Mouse (Mus musculus) myocyte (in vitro differentiated cells): ENCODE measurements around the gene Cpvl. TPM values are rescaled to one million over a fixed set of nuclear protein-coding genes. Genes with fewer than 3 reads are reported as not detected.

ENCODE experiments used
- H3K27me3 ChIP-seq: one replicate; pipeline ENCODE4 v1.6.1; 2011; ENCODE audit not compliant: control insufficient read depth, insufficient read depth, insufficient read length
- H3K36me3 ChIP-seq: one replicate; pipeline ENCODE4 v1.6.1; 2011; ENCODE audit not compliant: control insufficient read depth, insufficient read depth
- H3K4me2 ChIP-seq: one replicate; pipeline ENCODE4 v1.6.1; 2011; ENCODE audit warnings: low read depth, control low read depth
- H3K4me3 ChIP-seq: one replicate; pipeline ENCODE4 v1.5.1; 2011; ENCODE audit warnings: mild to moderate bottlenecking, control low read depth, moderate library complexity
- H3K79me2 ChIP-seq: one replicate; pipeline ENCODE4 v1.6.1; 2011; ENCODE audit not compliant: control insufficient read depth, insufficient read depth
- H3ac ChIP-seq: one replicate; pipeline ENCODE4 v1.6.1; 2011; ENCODE audit not compliant: control insufficient read depth, insufficient read length
- CEBPB ChIP-seq: IDR thresholded peaks from 2 replicates; pipeline ENCODE4 v1.6.1; 2011; ENCODE audit warnings: mild to moderate bottlenecking, moderate library complexity; ENCODE audit not compliant: poor library complexity, insufficient read depth, severe bottlenecking
- E2F4 ChIP-seq: IDR thresholded peaks from one replicate; pipeline ENCODE4 v1.6.1; 2011; ENCODE audit warnings: mild to moderate bottlenecking, control low read depth, moderate library complexity; ENCODE audit not compliant: insufficient read depth
- MAX ChIP-seq: IDR thresholded peaks from one replicate; pipeline ENCODE4 v1.6.1; 2011; ENCODE audit warnings: low read depth, mild to moderate bottlenecking, control low read depth
- MYOD1 ChIP-seq, 3 experiments: IDR thresholded peaks; one replicate each; pipeline ENCODE4 v1.6.1; 2011; ENCODE audit warnings: control low read depth in 2 of 3, low read depth in 2 of 3, mild to moderate bottlenecking in 2 of 3, moderate library complexity in 1 of 3; ENCODE audit not compliant: insufficient read length in 2 of 3, control insufficient read depth in 1 of 3
- MYOG ChIP-seq, 3 experiments: IDR thresholded peaks; one replicate each; pipeline ENCODE4 v1.6.1; 2011; ENCODE audit warnings: control low read depth in 2 of 3, low read depth in 2 of 3, mild to moderate bottlenecking in 2 of 3; ENCODE audit not compliant: insufficient read length in 2 of 3, control insufficient read depth in 1 of 3, insufficient read depth in 1 of 3
- POLR2A ChIP-seq: IDR thresholded peaks from one replicate; pipeline ENCODE4 v1.6.1; 2011; ENCODE audit warnings: low read depth, mild to moderate bottlenecking, control low read depth, moderate library complexity; ENCODE audit not compliant: insufficient read length
- POLR2AphosphoS2 ChIP-seq: IDR thresholded peaks from one replicate; pipeline ENCODE4 v1.6.1; 2011; ENCODE audit warnings: low read depth, control low read depth; ENCODE audit not compliant: insufficient read length
- REST ChIP-seq: IDR thresholded peaks from one replicate; pipeline ENCODE4 v1.6.1; 2011; ENCODE audit warnings: mild to moderate bottlenecking, control low read depth, moderate library complexity; ENCODE audit not compliant: insufficient read depth, insufficient read length
- SRF ChIP-seq: IDR thresholded peaks from one replicate; pipeline ENCODE4 v1.6.1; 2011; ENCODE audit warnings: low read depth; ENCODE audit not compliant: control insufficient read depth, insufficient read length
- TCF12 ChIP-seq: IDR thresholded peaks from one replicate; pipeline ENCODE4 v1.6.1; 2011; ENCODE audit warnings: mild to moderate bottlenecking, control low read depth; ENCODE audit not compliant: poor library complexity, insufficient read depth, severe bottlenecking
- TCF3 ChIP-seq: IDR thresholded peaks from one replicate; pipeline ENCODE4 v1.6.1; 2011; ENCODE audit warnings: low read depth, control low read depth; ENCODE audit not compliant: insufficient read length
- USF1 ChIP-seq: IDR thresholded peaks from one replicate; pipeline ENCODE4 v1.6.1; 2011; ENCODE audit warnings: low read depth, mild to moderate bottlenecking, control low read depth, moderate library complexity
- polyA plus RNA-seq: library from polyadenylated mRNA; unstranded; fragments of >200 nt; fragmentation: generic; extraction: Trizol; gene quantifications from one replicate; pipeline ENCODE4 v1.2.1, GENCODE M21; 2012; ENCODE audit warnings: missing spikeins

Cpvl gene
- polyA plus RNA-seq, 1 experiment: not detected

GRCm38 (mm10) chr6:53884496-53884895 is 94.0 kb downstream of the Cpvl start:
- no peak overlapping the region for H3ac ChIP-seq
- no peaks in the 10 kb centered on the region for H3K79me2 ChIP-seq
- no peak overlapping the region for H3K4me2 ChIP-seq
- no peak overlapping the region for H3K4me3 ChIP-seq
- H3K36me3 ChIP-seq: no peaks in the 10 kb centered on the region
- TF ChIP-seq E2F4: no peak
- no peak for TF ChIP-seq SRF
- TF ChIP-seq CEBPB: no peak
- no peak for TF ChIP-seq MYOG (IDR thresholded peaks at IDR 0.05; ENCODE audit: control insufficient read depth in 1 of 3, insufficient read depth in 1 of 3, insufficient read length in 2 of 3, low read depth in 2 of 3)
- TF ChIP-seq MAX: no peak
- no peak for TF ChIP-seq TCF3
- no peak for TF ChIP-seq USF1
- no peak for TF ChIP-seq POLR2AphosphoS2
- TF ChIP-seq MYOD1 (IDR thresholded peaks at IDR 0.05; ENCODE audit: control insufficient read depth in 1 of 3, insufficient read length in 2 of 3, low read depth in 2 of 3): no peak
- no peak for TF ChIP-seq REST
- no peak for TF ChIP-seq TCF12
- no peak for TF ChIP-seq POLR2A
- H3K27me3 ChIP-seq: peaks cover 33% of the 10 kb centered on the region

GRCm38 (mm10) chr6:53883405-53883804 is 95.1 kb downstream of the Cpvl start:
- H3ac ChIP-seq: no peak overlapping the region
- H3K36me3 ChIP-seq: no peaks in the 10 kb centered on the region
- no peak overlapping the region for H3K4me2 ChIP-seq
- TF ChIP-seq MAX (no peak), USF1 (no peak), POLR2AphosphoS2 (no peak), E2F4 (no peak), CEBPB (no peak), TCF12 (no peak), TCF3 (no peak), REST (no peak), MYOD1 (IDR thresholded peaks at IDR 0.05; ENCODE audit: control insufficient read depth in 1 of 3, insufficient read length in 2 of 3, low read depth in 2 of 3) (no peak), MYOG (IDR thresholded peaks at IDR 0.05; ENCODE audit: control insufficient read depth in 1 of 3, insufficient read depth in 1 of 3, insufficient read length in 2 of 3, low read depth in 2 of 3) (no peak), POLR2A (no peak), SRF (no peak)
- H3K4me3 ChIP-seq: no peak overlapping the region
- no peaks in the 10 kb centered on the region for H3K79me2 ChIP-seq
- H3K27me3 ChIP-seq: peaks cover 24% of the 10 kb centered on the region

- H3K79me2 ChIP-seq: no peaks in the 10 kb centered on the region
- H3K4me2 ChIP-seq: no peak overlapping the region
- peaks cover 17% of the 10 kb centered on the region for H3K27me3 ChIP-seq
- no peaks in the 10 kb centered on the region for H3K36me3 ChIP-seq
- H3K4me3 ChIP-seq: no peak overlapping the region
- TF ChIP-seq USF1 (no peak), SRF (no peak)
- H3ac ChIP-seq: no peak overlapping the region
Measured at GRCm38 (mm10) chr6:53881623-53882022, 96.8 kb downstream of the Cpvl start.

GRCm38 (mm10) chr6:53881235-53881606 is 97.2 kb downstream of the Cpvl start:
- no peak overlapping the region for H3K4me2 ChIP-seq
- TF ChIP-seq MAX: no peak
- TF ChIP-seq TCF12: no peak
- TF ChIP-seq MYOG (IDR thresholded peaks at IDR 0.05; ENCODE audit: control insufficient read depth in 1 of 3, insufficient read depth in 1 of 3, insufficient read length in 2 of 3, low read depth in 2 of 3): no peak
- no peak for TF ChIP-seq REST
- no peak for TF ChIP-seq POLR2A
- no peak for TF ChIP-seq TCF3
- no peak for TF ChIP-seq SRF
- TF ChIP-seq E2F4: no peak
- no peak for TF ChIP-seq POLR2AphosphoS2
- TF ChIP-seq USF1: no peak
- TF ChIP-seq MYOD1 (IDR thresholded peaks at IDR 0.05; ENCODE audit: control insufficient read depth in 1 of 3, insufficient read length in 2 of 3, low read depth in 2 of 3): no peak
- no peak for TF ChIP-seq CEBPB
- H3K4me3 ChIP-seq: no peak overlapping the region

GRCm38 (mm10) chr6:53880530-53881234 is 97.8 kb downstream of the Cpvl start:
- H3K27me3 ChIP-seq: peaks cover 17% of the 10 kb centered on the region
- no peak for TF ChIP-seq POLR2AphosphoS2
- no peak overlapping the region for H3ac ChIP-seq
- no peaks in the 10 kb centered on the region for H3K79me2 ChIP-seq
- H3K4me2 ChIP-seq: peak overlapping the region; percentile 42
- no peaks in the 10 kb centered on the region for H3K36me3 ChIP-seq
- H3K4me3 ChIP-seq: no peak overlapping the region

More at GRCm38 (mm10) chr6:53881235-53881606, 97.2 kb downstream of the Cpvl start:
- Histone ChIP-seq H3K79me2 (no peaks in the 10 kb centered on the region), H3K27me3 (peaks cover 17% of the 10 kb centered on the region), H3ac (no peak overlapping the region), H3K36me3 (no peaks in the 10 kb centered on the region)
